Mouse (Mus musculus) forebrain, embryonic 16.5 days (tissue): ENCODE measurements around the gene Med13l. TPM values are rescaled to one million over a fixed set of nuclear protein-coding genes. Genes with fewer than 3 reads are reported as not detected.

ENCODE experiments used
- ATAC-seq: fragments of 200-750 bp; cut with Nextera tagmentation; 2 replicates; pipeline ENCODE4 v1.8.0; 2017; ENCODE audit warnings: mild to moderate bottlenecking, moderate library complexity
- H3K27ac ChIP-seq: fragments of 300-500 bp; sonication (generic); 2 replicates; pipeline ENCODE4 v1.5.1; 2014; ENCODE audit warnings: low read length, control low read depth
- H3K27me3 ChIP-seq: fragments of 300-500 bp; sonication (generic); replicated peaks from 2 replicates; pipeline ENCODE4 v1.6.1; 2014; ENCODE audit warnings: low read length; ENCODE audit not compliant: control insufficient read depth, insufficient read depth
- H3K36me3 ChIP-seq: fragments of 300-500 bp; sonication (generic); 2 replicates; pipeline ENCODE4 v1.6.1; 2014; ENCODE audit not compliant: control insufficient read depth, insufficient read depth
- H3K4me1 ChIP-seq: fragments of 300-500 bp; sonication (generic); replicated peaks from 2 replicates; pipeline ENCODE4 v1.6.1; 2014; ENCODE audit warnings: low read length; ENCODE audit not compliant: control insufficient read depth, insufficient read depth
- H3K4me2 ChIP-seq: fragments of 300-500 bp; sonication (generic); 2 replicates; pipeline ENCODE4 v1.6.1; 2014; ENCODE audit warnings: mild to moderate bottlenecking, low read length, control low read depth
- H3K4me3 ChIP-seq: fragments of 300-500 bp; sonication (generic); replicated peaks from 2 replicates; pipeline ENCODE4 v1.5.1; 2014; ENCODE audit warnings: mild to moderate bottlenecking, low read length, control low read depth
- H3K9ac ChIP-seq: fragments of 300-500 bp; sonication (generic); replicated peaks from 2 replicates; pipeline ENCODE4 v1.6.1; 2014; ENCODE audit warnings: low read depth, low read length, control low read depth
- H3K9me3 ChIP-seq: fragments of 300-500 bp; sonication (generic); 2 replicates; pipeline ENCODE4 v1.6.1; 2016; ENCODE audit warnings: low read length; ENCODE audit not compliant: control insufficient read depth
- WGBS: fragments of 180-500 bp; shearing (Covaris S2); extraction: QIAGEN DNeasy Blood & Tissue Kit; methylation state at CpG from one replicate; pipeline ENCODE4 v1.1.7; 2014; 5-methylcytosine and 5-hydroxymethylcytosine counted together
- polyA plus RNA-seq: library from polyadenylated mRNA; unstranded; fragments of >200 nt; fragmentation: Nextera tagmentation; extraction: Ambion mirVana; gene quantifications from 2 replicates; pipeline ENCODE4 v1.2.1, GENCODE M21; 2015

The Med13l gene
- polyA plus RNA-seq, 1 experiment from 2014 or later: 24.9 TPM

GRCm38 (mm10) chr5:118520457-118520856 lies 40.0 kb upstream of the Med13l start:
- WGBS: 28% methylated on average over 3 of the region's 3 CpGs
- H3K27me3 ChIP-seq: no peaks in the 10 kb centered on the region
- ATAC-seq: no peak

DNA sequence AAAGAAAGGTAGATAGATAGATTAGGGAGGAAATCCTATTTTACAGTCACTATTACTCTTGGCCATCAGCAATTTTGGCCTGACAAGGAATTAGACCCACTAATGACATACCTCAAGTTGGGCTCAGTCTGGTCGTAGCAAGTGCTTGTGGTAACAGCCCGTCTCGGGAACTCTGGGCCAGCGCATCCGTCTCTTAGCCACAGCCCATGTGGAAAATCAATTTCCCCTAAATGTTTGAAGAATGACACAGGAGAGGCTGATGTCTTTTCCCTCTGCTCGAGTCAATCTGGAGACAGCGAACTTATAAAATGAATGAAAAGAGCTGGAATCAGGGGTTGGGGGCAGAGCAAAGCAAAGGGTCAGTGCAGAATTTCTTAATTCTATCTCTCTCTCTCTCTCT lies 36.1 kb upstream of the Med13l start:
- ATAC-seq: no peak
- Histone ChIP-seq H3K4me1 (0 out of 2 replicates have a peak, but pooled peaks cover 3% of the 10 kb centered on the region), H3K9ac (no peak overlapping the region), H3K36me3 (no peaks in the 10 kb centered on the region), H3K27ac (no peak overlapping the region), H3K4me2 (no peak overlapping the region), H3K27me3 (no peaks in the 10 kb centered on the region), H3K4me3 (no peak overlapping the region), H3K9me3 (no peaks in the 10 kb centered on the region)
- 86% methylated on average over 7 of the region's 7 CpGs for WGBS

More at GRCm38 (mm10) chr5:118520457-118520856, 40.0 kb upstream of the Med13l start:
- Histone ChIP-seq H3K36me3 (no peaks in the 10 kb centered on the region), H3K9ac (no peak overlapping the region), H3K4me2 (no peak overlapping the region), H3K4me3 (no peak overlapping the region), H3K4me1 (peaks cover 15% of the 10 kb centered on the region), H3K27ac (no peak overlapping the region), H3K9me3 (no peaks in the 10 kb centered on the region)

DNA sequence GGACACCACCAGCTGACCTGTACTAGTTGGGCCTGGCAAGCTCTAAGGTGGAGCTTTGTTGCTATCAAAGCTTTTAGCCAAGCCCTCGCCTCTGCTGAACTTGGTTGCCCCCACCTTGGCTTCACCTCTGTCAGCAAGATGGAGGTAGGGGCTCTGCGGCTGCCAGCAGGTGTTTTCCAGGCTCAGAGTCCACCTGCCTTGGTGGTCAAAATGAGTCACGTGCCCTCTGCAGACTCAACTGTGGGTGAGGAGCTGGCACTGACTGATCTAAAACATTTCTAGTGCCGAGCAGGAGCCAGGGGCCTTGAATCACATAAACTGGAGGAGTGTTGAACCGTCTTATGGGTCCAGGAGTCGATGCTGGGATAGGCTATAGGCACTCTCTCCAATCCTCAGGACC lies 34.8 kb upstream of the Med13l start:
- 0 out of 2 replicates have a peak, but pooled peaks cover 4% of the 10 kb centered on the region for H3K4me1 ChIP-seq
- no peak overlapping the region for H3K4me2 ChIP-seq
- no peak for ATAC-seq
- H3K27me3 ChIP-seq: no peaks in the 10 kb centered on the region
- no peak overlapping the region for H3K4me3 ChIP-seq
- no peak overlapping the region for H3K9ac ChIP-seq
- no peaks in the 10 kb centered on the region for H3K36me3 ChIP-seq
- H3K9me3 ChIP-seq: no peaks in the 10 kb centered on the region
- no peak overlapping the region for H3K27ac ChIP-seq
- 81% methylated on average over 6 of the region's 6 CpGs for WGBS

DNA sequence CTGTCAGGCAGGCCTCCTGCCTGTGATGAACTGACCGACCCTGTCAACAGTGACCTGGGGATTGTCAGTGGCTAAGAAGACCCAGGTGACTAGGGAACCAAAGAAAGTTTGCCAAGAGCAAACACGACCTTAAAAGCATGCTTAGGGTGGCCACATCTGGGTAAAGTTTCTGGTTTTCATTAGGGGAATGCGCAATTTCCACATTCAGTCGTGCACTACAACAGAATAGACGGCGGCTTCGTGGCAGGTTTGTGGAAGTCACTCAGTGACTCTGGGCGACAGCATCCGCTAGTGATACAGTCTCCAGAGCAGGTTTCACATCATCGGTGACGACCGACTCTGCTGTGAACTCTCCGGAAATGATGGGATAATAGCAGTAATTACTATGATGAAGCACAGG lies 34.0 kb upstream of the Med13l start:
- H3K36me3 ChIP-seq: no peaks in the 10 kb centered on the region
- WGBS: 82% methylated on average over 13 of the region's 13 CpGs
- H3K27ac ChIP-seq: no peak overlapping the region
- H3K9me3 ChIP-seq: no peaks in the 10 kb centered on the region
- no peaks in the 10 kb centered on the region for H3K27me3 ChIP-seq
- no peak for ATAC-seq
- H3K9ac ChIP-seq: no peak overlapping the region
- H3K4me1 ChIP-seq: 0 out of 2 replicates have a peak, but pooled peaks cover 4% of the 10 kb centered on the region
- no peak overlapping the region for H3K4me3 ChIP-seq
- H3K4me2 ChIP-seq: no peak overlapping the region

DNA sequence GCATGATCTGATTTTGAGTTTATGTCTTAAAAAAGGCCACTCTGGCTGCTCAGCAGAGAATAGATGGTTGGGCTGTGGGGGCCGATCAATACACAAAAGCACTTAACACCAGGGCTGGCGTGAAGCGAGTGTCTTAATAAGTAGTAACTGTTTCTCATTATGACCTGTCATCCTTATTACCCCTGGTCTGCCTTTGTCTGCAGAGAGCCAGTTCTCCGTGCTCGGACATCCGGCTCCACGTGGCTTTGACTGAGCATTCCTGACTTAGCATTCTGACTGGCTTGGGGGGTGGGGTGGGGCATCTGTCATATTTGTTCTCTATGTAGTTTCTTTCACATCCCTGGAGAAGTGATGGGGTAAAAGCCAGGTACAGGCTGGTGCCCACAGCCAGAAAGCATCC lies 31.2 kb upstream of the Med13l start:
- H3K9me3 ChIP-seq: no peaks in the 10 kb centered on the region
- no peak overlapping the region for H3K9ac ChIP-seq
- H3K36me3 ChIP-seq: no peaks in the 10 kb centered on the region
- no peak for ATAC-seq
- no peak overlapping the region for H3K27ac ChIP-seq
- peaks cover 10% of the 10 kb centered on the region for H3K4me1 ChIP-seq
- no peaks in the 10 kb centered on the region for H3K27me3 ChIP-seq
- 18% methylated on average over 7 of the region's 7 CpGs for WGBS
- H3K4me3 ChIP-seq: no peak overlapping the region
- no peak overlapping the region for H3K4me2 ChIP-seq

GRCm38 (mm10) chr5:118532125-118532524 lies 28.4 kb upstream of the Med13l start:
- Histone ChIP-seq H3K36me3 (no peaks in the 10 kb centered on the region), H3K27ac (peak overlapping the region; percentile 8; the same call in 1 of the 2 replicates), H3K27me3 (no peaks in the 10 kb centered on the region), H3K4me1 (peaks cover 14% of the 10 kb centered on the region), H3K9ac (no peak overlapping the region), H3K4me2 (no peak overlapping the region), H3K4me3 (no peak overlapping the region), H3K9me3 (no peaks in the 10 kb centered on the region)
- ATAC-seq: no peak
- WGBS: 14% methylated on average over 13 of the region's 13 CpGs

- Histone ChIP-seq H3K27ac (no peak overlapping the region; the same call in 1 of the 2 replicates), H3K9me3 (no peaks in the 10 kb centered on the region), H3K36me3 (no peaks in the 10 kb centered on the region), H3K4me3 (no peak overlapping the region), H3K4me2 (no peak overlapping the region), H3K27me3 (no peaks in the 10 kb centered on the region), H3K4me1 (peaks cover 14% of the 10 kb centered on the region), H3K9ac (no peak overlapping the region)
- WGBS: 37% methylated on average over 15 of the region's 15 CpGs
- ATAC-seq: no peak
Observed at GRCm38 (mm10) chr5:118532659-118533058, 27.8 kb upstream of the Med13l start.

GRCm38 (mm10) chr5:118534407-118534921 lies 26.0 kb upstream of the Med13l start:
- Histone ChIP-seq H3K4me1 (peaks cover 18% of the 10 kb centered on the region), H3K36me3 (no peaks in the 10 kb centered on the region), H3K27ac (peak overlapping the region; percentile 60), H3K4me2 (no peak overlapping the region), H3K9ac (no peak overlapping the region), H3K27me3 (no peaks in the 10 kb centered on the region), H3K9me3 (no peaks in the 10 kb centered on the region), H3K4me3 (no peak overlapping the region)
- no peak for ATAC-seq
- 72% methylated on average over 9 of the region's 9 CpGs for WGBS

DNA sequence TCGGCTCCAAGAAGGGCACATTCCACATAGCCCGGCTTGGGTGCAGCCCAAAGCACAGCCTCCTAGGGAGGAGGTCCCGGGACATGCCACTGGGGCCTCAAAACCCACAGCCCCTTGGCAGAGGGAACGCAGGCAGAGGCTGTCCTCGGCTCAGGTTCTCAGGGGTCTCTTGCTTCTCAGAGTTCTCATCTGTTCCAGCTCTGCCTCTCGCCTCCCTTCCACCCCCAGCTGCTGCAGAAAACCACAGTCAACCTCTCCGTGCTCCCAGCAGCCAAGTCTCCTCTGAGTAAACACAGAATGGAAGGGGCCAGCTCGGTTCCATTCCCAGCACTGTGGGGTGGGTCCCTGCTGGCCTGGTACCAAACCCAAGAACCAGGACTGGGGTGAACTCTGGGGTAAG lies 25.3 kb upstream of the Med13l start:
- Histone ChIP-seq H3K36me3 (no peaks in the 10 kb centered on the region), H3K27ac (peak overlapping the region; percentile 64; the same call in 1 of the 2 replicates)
- 41% methylated on average over 8 of the region's 8 CpGs for WGBS

DNA sequence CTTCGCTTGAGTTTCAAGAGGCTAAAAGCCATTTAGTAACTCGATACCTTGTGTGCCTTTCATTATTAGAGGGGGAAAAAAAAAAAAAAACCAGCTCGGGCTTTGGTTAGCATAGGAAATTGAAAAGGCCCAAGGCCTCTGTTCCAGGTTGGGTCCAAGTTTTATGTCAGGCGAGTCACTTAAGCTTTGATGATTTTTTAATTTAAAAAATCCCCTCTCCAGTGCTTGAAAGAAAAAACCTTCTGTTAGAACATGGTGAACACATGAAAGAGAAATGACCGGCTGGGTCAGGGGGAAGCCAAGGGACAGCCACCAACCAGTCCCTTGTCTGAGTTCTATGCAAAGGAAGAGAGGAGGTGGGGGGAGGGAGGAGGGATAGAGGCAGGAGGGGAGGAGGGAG lies 22.0 kb upstream of the Med13l start:
- no peak overlapping the region for H3K4me2 ChIP-seq
- no peaks in the 10 kb centered on the region for H3K27me3 ChIP-seq
- no peaks in the 10 kb centered on the region for H3K36me3 ChIP-seq
- no peak overlapping the region for H3K4me3 ChIP-seq
- WGBS: 19% methylated on average over 5 of the region's 5 CpGs
- H3K9me3 ChIP-seq: peaks cover 3% of the 10 kb centered on the region; the same call in 1 of the 2 replicates
- no peak overlapping the region for H3K27ac ChIP-seq
- ATAC-seq: no peak
- H3K4me1 ChIP-seq: peaks cover 12% of the 10 kb centered on the region
- H3K9ac ChIP-seq: no peak overlapping the region

More for the DNA sequence above, 25.3 kb upstream of the Med13l start:
- Histone ChIP-seq H3K27me3 (no peaks in the 10 kb centered on the region), H3K4me3 (no peak overlapping the region), H3K4me1 (peaks cover 18% of the 10 kb centered on the region), H3K9ac (0 out of 2 replicates have a peak overlapping the region, but pooled peaks have one; percentile 24), H3K4me2 (no peak overlapping the region), H3K9me3 (no peaks in the 10 kb centered on the region)
- no peak for ATAC-seq
